Mouse (Mus musculus) ES-E14 (cell line): ENCODE results near the gene Gbgt1.

Experiments
- HCFC1 ChIP-seq: IDR thresholded peaks from 2 replicates; pipeline ENCODE4 v1.6.1; 2012; ENCODE audit warnings: low read length, inconsistent platforms, borderline replicate concordance; ENCODE audit not compliant: insufficient read depth
- MAFK ChIP-seq: IDR thresholded peaks from 2 replicates; pipeline ENCODE4 v1.6.1; 2014; ENCODE audit warnings: mild to moderate bottlenecking, low read depth, low read length, inconsistent platforms; ENCODE audit not compliant: insufficient read depth
- ZC3H11A ChIP-seq: IDR thresholded peaks from 2 replicates; pipeline ENCODE4 v1.6.1; 2012; ENCODE audit warnings: low read depth, mild to moderate bottlenecking, inconsistent platforms, low read length, borderline replicate concordance
- ZNF384 ChIP-seq: IDR thresholded peaks from 2 replicates; pipeline ENCODE4 v1.6.1; 2012; ENCODE audit warnings: low read depth, low read length, inconsistent platforms

- no peak for TF ChIP-seq ZNF384
- TF ChIP-seq MAFK = no peak
- TF ChIP-seq HCFC1 = peak; percentile 61; the same call in 1 of the 2 replicates
- TF ChIP-seq ZC3H11A = no peak
Measured at GRCm38 (mm10) chr2:28514489-28514888, 17.8 kb downstream of the Gbgt1 start.
